Mouse (Mus musculus) spleen, embryonic (tissue): Measurements from ENCODE around the gene Slc39a1.
"Not testable (repeated sequence)": the region's sequence is repeated elsewhere in the genome, so short reads cannot be mapped to it uniquely, and the experiment has no call there.

Experiments
- CTCF ChIA-PET: fragments of 350-600 bp; sonication (Branson Sonifier 250); formaldehyde crosslinking; loops from one replicate; lab custom pipeline; 2022; lab: Charles Lee

Slc39a1 gene

GRCm38 (mm10) chr3:90265034-90265931 lies 17.3 kb downstream of the Slc39a1 start, which contains the start of gene Dennd4b:
Gene Dennd4b (plus strand): TSS chr3:90265185.
- CTCF ChIA-PET: interaction anchor here (0.6 kb wide), 1 partner anchor 14 kb away, joined by 4 read pairs; no protein-coding TSS in a partner anchor

DNA sequence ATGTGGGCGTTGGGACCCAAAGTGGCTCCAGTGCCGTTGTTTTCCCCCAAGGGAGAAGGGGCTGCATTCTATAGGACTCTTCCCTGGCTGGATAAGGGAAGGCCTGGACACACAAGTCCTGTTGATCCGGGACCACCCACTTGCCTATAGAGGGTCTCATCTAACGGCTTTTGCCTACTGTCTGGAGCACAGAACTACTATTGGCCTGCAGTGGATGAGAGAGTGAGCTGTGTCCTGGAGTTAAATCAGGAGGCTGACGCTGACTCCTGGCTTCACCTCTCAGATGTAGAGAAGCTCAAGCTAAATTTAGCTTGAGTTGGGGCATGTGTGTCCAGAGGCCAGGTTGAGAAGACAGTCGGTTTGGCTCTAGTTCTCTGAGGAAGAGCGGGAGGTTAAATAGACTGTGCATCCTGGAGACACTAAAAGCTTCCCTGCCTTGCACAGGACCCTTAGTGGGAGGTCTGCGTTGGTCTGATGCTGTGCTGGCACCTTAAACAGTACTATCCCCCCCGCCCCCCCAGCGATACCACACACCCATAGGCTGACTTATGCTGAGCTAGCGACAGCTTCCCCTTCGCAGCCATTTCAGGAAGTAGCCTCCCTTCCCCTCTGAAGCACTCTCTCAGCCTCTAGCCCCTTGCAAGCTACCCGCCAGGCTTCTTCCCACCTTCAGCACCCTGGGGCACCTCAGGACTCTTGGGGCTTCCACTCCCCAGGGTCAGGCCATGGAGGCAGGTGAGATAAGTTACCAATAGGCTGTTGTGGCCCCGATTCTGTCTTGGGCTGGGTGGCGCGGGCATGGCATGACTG lies 18.2 kb downstream of the Slc39a1 start:
- CTCF ChIA-PET: interaction anchor here (1.1 kb wide), 1 partner anchor 36 kb away, joined by 3 read pairs; no protein-coding TSS in a partner anchor

GRCm38 (mm10) chr3:90266901-90267775 lies 19.2 kb downstream of the Slc39a1 start:
- CTCF ChIA-PET: interaction anchor here (0.5 to 1.1 kb wide), 2 partner anchors 37 to 46 kb away, joined by 3 to 15 read pairs; no protein-coding TSS in a partner anchor

- CTCF ChIA-PET: interaction anchor here (0.7 kb wide), 1 partner anchor 40 kb away, joined by 7 read pairs; no protein-coding TSS in a partner anchor
Measured at GRCm38 (mm10) chr3:90268190-90268589, 20.2 kb downstream of the Slc39a1 start.

GRCm38 (mm10) chr3:90268971-90269370 lies 21.0 kb downstream of the Slc39a1 start:
- CTCF ChIA-PET: no interaction called here

DNA sequence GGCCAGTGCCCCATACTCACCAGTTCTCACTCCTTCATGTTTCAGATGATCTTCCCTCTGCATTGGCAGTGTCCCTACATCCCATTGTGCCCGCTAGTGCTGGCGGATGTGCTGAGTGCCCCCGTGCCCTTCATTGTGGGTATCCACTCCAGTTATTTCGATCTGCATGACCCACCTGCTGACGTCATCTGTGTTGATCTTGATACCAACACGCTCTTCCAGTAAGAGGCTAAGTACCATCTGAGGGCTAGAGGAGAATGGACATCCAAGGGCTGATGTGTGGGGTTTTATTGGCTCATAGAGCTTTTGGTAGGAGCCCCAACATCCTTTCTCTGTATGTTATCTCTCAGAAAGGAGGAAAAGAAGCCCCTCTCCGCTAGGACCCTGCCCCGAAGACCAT lies 22.8 kb downstream of the Slc39a1 start:
- CTCF ChIA-PET: no interaction called here

- CTCF ChIA-PET: no interaction called here
Measured at GRCm38 (mm10) chr3:90272170-90272569, 24.2 kb downstream of the Slc39a1 start.

DNA sequence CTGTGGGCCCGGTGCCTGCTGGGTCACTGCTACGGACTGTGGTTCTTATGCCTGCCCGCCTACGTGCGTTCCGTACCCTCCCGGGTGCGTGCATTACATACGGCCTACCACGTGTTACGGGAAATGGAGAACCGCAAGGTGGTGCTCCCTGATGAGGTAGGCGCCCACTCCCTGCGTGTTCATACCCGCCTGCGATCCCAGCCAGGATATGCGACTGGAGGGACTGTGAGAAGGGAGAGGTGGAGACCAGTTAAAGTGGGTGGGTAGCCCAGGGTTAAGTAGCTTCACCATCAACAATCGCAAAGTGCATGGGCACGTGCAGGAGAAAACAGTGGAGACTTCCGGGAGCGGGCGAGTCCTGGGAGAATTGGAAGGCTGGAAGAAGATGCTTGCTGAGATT lies 25.9 kb downstream of the Slc39a1 start:
- CTCF ChIA-PET: interaction anchor here (0.5 kb wide), 1 partner anchor 28 kb away, joined by 3 read pairs; no protein-coding TSS in a partner anchor

DNA sequence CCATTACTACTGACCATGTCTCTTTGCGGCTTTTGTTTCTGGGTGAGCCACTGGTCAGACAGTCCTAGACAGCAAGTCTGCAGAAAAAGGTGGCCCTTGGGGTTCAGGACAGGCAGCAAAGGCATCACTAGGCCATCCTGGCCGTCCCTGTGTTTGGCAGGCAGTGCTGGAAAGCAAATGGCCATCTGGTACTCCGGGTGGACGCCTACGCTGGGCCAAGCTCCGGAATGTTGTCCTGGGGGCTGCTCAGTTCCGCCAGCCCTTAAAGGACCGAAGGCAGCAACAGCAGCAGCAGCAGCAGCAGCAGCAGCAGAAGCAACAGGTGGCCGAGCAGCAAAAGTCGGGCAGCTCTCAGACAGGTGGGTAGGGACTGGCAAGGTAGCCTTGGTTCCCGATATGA lies 27.3 kb downstream of the Slc39a1 start:
- CTCF ChIA-PET: no interaction called here

- CTCF ChIA-PET: no interaction called here
Measured at GRCm38 (mm10) chr3:90276858-90277257, 28.9 kb downstream of the Slc39a1 start.

DNA sequence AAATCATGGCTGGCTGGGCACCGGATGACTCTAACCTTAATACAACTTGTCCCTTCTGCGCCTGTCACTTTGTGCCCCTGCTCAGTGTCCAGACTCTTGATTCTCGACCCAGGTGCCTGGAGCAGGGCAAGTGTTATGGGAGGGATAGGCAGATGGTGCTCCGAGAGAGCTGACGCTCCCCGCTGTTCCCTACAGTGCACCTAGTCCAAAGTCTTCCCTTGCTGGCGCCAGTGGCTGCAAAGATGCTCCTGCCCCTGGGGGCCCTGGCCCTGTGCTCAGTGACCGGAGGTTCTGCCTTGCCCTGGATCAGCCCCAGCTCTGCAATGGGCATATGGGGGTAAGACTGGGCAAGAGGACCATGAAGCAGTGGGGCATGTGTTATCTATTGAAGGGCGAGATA lies 29.8 kb downstream of the Slc39a1 start:
- CTCF ChIA-PET: interaction anchor here (0.7 kb wide), 2 partner anchors 38 to 65 kb away, joined by 3 read pairs; no protein-coding TSS in a partner anchor

- CTCF ChIA-PET: interaction anchor here (0.7 kb wide), 1 partner anchor 37 kb away, joined by 3 read pairs; no protein-coding TSS in a partner anchor
Measured at GRCm38 (mm10) chr3:90278211-90278610, 30.2 kb downstream of the Slc39a1 start.

DNA sequence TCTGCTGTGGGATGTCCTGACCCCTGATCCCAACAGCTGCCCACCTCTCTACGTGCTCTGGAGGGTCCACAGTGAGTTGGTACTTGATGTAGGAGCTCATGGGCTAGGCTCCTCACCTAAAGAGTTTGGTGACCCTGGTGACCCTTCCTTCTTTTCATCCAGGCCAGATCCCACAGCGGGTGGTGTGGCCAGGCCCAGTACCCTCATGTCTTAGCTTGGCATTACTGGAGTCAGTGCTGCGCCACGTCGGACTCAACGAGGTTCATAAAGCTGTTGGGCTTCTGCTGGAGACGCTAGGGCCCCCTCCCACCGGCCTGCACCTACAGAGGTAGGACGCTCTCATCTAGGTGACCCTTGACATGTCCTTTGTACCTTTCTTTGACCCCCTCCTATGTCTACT lies 31.2 kb downstream of the Slc39a1 start:
- CTCF ChIA-PET: no interaction called here

- CTCF ChIA-PET: no interaction called here
Measured at GRCm38 (mm10) chr3:90279743-90280142, 31.8 kb downstream of the Slc39a1 start.

- CTCF ChIA-PET: no interaction called here
Measured at GRCm38 (mm10) chr3:90280708-90281107, 32.7 kb downstream of the Slc39a1 start.

GRCm38 (mm10) chr3:90284150-90284549 lies 36.2 kb downstream of the Slc39a1 start:
- CTCF ChIA-PET: no interaction called here

DNA sequence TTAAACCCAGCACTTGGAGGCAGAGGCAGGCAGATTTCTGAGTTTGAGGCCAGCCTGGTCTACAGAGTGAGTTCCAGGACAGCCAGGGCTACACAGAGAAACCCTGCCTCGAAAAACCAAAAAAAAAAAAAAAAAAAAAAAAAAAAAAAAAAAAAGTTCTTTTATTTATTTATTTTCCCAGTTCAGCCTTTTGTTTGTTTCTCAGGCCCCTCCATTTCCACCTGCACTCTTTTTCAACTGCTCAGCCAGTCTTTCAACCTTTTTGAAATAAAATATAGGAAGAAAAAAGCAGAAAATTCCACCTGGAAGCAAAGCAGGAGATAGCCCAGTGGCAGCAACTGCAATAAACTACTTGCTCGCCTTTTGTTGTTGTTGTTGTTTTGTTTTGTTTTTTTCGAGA lies 41.4 kb downstream of the Slc39a1 start:
- CTCF ChIA-PET: not testable (repeated sequence)

DNA sequence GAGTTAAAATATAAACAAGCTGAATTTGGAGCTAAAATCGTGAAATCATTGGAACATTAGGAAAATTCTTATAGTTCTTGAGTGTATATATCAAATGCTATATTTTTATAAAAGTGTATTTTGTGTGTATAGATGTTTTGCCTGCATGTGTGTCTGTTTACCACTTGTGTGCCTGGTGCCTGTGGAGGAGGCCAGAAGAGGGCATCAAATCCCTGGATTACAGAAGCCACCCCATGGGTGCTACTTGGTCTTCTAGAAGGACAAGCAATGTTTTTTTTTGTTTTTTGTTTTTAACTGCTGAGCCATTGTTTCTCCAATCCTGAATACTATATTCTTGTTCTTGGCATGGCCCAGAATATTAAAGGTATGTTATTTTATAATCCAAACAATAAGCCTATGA lies 42.6 kb downstream of the Slc39a1 start:
- CTCF ChIA-PET: interaction anchor here (0.6 kb wide), 1 partner anchor 49 kb away, joined by 4 read pairs; no protein-coding TSS in a partner anchor

DNA sequence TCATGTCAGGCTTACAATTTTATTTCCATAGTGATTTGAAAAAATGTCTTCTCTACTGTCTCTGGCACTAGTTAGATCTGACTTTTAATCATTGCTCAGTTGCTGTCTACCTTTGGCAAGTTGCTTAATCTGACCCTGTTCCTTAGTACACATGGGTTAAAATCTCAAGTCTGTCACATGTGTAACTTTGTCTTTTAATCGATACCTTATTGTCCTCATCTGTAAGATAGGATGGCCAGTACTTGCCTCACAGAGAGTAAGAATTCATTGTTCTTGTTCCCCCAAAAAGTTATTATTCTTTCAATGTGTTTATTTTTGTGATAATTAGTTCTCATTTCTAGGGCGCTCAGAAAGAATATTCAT lies 44.0 kb downstream of the Slc39a1 start:
- CTCF ChIA-PET: interaction anchor here (0.9 kb wide), 1 partner anchor 72 kb away, joined by 3 read pairs; no protein-coding TSS in a partner anchor
